Mouse (Mus musculus) T-cell, adult 2 months (primary cell): Measurements from ENCODE around the gene Polr2e.
A peak's percentile ranks its signal among the peaks of the same experiment; 100 is the strongest.

Experiments
- DNase-seq: peaks from one replicate; pipeline ENCODE4 v3.0.0; 2022; ENCODE audit warnings: low spot score

The Polr2e gene

DNA sequence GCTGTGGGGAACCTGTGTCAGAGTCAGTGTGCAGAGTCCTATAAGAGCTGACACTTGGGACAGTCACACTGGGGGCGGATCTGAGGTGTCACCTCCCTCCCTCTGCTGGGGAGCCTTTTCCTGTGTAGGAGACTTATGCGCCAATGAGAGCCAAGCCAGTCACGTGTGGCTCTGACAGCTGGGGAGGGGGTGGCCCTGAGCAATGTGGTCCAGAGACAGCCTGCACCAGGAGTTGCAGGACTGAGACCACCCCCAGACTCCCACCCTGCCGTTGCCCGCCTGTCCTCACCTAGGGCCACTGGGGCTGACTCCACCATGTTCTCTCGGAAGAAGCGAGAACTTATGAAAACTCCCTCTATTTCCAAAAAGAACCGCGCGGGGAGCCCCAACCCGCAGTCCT lies 23.1 kb downstream of the Polr2e start, which contains the start of gene Arhgap45:
Arhgap45 (plus strand) TSS at position 143 of the 400 bp plus-strand sequence.
- DNase-seq, result peak; percentile 92

DNA sequence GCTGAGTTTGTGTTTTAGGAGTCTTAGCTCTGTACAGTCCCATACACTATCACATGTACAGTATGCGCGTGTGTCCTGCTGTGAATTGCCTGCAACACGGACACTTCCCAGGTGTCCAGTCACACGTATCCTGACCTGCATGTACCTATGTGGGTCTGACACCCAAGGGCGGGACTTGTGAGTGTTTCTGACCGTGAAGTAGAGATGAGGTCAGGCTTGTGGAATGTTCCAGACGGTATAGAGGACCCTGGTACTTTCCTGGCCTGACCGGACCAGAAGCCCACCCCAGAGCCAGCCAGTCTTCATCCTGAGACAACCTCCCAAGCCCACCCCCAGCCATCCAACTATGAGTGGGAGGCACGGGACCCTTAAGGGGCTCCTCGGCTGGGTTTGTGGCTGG lies 24.0 kb downstream of the Polr2e start:
- DNase-seq, result no peak

DNA sequence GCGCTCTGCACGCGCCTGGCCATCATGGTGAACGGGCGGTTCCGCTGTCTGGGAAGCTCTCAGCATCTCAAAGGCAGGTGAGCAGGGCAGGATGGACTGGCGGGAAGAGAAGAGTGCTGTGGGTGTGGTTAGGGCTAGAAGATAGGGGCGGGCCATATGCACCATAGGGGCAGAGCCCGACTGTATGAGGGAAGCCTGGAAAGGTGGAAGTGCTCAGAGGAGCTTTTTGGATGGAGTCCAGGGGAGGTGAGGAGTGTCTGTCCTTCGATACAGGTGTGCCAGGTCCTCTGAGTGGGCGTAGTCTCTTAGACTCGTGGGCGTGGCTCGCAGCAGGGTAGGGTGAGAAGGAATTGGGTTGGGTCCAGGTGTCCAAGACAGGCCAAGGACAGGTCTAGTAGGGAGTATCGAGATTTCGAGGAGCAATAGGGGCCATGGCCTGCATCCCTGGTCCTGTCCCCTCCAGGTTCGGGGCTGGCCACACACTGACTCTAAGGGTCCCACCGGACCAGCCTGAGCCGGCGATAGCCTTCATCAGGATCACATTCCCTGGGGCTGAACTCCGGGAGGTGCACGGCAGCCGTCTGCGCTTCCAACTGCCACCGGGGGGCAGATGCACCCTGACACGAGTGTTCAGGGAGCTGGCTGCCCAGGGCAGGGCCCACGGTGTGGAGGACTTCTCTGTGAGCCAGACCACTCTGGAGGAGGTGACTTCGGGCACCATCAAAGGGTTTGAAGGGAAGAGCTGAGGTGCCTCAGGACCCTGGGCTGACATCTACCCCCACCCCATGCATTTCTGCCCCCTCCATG lies 24.9 kb downstream of the Polr2e start:
- DNase-seq, result no peak

DNA sequence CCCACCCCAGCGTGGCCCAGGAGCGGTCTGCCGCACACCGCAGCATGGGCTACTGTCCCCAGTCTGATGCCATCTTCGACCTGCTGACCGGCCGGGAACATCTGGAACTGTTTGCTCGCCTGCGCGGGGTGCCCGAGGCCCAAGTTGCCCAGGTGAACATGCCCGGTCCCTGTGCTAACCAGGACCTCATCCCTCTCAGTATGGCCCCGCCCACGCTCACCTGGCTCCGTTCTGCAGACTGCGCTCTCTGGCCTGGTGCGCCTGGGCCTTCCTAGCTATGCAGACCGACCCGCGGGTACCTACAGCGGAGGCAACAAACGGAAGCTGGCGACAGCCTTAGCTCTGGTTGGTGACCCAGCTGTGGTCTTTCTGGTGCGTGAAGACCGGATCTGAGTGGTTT lies 26.0 kb downstream of the Polr2e start:
- no peak for DNase-seq

DNA sequence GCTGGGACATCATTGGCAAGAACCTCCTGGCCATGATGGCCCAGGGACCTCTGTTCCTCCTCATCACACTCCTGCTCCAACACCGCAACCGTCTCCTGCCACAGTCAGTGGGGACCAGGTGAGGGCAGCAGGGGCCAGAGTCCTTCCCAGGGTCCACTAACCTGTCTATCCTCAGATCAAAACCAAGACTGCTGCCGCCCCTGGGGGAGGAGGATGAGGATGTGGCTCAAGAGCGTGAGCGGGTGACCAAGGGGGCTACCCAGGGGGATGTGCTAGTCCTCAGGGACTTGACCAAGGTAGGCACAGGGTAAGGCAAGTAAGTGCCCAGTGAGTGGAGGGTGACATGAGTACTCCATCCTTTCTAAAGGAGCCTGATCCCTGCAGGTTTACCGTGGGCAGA lies 27.9 kb downstream of the Polr2e start:
- DNase-seq, result no peak

DNA sequence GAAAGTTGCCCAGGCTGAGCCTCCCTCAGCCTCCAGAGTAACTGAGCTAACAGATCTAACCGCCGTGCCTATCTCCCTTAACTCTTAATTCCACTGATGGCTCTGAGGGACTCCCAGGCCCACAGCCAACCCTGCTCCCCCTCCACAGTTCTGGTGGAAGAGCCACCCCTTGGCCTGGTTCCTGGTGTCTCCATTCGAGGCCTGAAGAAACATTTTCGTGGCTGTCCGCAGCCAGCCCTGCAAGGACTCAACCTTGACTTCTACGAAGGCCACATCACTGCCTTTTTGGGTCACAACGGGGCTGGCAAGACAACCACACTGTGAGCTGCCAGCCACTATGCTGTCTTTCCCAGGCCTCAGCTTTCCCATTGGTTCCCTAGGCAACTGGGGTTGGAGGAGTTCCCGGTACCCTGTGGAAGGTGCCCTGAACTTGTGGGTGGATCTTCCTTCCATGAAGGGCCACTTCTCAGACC lies 35.3 kb downstream of the Polr2e start:
- no peak for DNase-seq

DNA sequence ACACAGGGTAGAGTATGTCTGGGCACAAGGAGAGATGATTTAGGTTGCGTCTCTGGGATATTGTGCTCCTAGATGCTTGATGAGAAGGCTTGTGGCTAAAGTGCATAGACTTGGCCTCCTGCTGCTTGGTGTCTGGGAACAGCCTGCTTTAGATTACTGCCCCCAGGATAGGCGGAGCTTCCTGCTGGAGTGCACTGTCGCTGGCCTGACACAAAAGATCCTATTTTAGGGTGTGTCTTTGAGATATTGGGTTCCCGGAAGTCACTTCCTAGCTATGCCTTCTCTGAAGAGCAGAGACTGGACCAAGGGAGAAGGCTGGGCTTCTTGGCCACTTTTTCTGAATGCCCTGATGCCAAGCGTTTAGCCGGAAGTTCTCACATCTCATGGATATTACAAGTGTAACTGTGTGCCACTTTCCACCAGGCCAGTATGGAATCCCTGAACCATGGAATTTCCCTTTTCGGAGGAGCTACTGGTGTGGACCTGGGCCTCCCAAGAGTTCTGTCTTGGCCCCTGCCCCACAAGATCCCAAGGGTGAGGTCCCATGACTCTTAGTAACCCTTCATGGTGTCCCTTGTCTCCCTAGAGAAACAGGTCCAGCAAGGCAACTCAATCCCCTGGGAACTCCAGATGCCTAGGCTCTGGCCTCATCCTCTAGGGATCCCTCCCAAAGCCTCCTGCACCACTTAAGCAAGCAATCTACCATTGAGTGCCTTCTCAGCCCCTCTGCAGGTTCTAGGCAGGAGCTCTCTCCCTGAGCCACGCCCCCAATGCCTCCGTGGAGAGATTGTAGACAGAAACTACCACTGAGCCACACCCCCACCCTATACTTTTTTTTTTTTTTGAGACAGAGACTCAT lies 36.0 kb downstream of the Polr2e start:
- DNase-seq, result no peak

DNA sequence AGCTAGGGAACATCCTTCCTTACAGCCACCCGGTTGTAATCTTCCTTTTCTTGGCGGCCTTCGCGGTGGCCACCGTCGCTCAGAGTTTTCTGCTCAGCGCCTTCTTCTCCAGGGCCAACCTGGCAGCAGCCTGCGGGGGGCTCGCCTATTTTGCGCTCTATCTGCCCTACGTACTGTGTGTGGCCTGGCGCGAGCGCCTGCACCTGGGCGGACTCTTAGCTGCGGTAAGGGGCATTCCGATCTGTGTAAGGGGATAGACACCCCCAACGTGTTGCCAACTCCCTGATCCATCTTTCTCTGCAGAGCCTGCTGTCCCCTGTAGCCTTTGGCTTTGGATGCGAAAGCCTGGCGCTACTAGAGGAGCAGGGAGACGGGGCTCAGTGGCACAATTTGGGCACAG lies 36.8 kb downstream of the Polr2e start:
- DNase-seq, result no peak

DNA sequence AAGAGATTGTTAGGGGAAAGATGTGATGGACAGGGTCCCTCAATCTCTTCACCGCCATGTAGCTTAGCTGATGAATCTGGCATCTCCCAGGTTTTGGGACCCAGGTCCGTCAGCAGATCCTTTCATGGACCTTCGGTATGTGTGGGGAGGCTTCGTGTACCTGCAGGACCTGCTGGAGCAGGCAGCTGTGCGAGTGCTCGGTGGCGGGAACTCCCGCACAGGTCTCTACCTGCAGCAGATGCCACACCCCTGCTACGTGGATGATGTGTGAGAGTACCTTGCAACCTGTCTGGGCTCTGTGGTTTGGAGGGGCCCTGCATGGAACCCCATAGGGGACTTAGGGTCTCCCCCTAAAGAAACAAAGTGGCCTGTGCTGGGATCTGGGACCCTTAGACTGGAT lies 37.6 kb downstream of the Polr2e start:
- no peak for DNase-seq

DNA sequence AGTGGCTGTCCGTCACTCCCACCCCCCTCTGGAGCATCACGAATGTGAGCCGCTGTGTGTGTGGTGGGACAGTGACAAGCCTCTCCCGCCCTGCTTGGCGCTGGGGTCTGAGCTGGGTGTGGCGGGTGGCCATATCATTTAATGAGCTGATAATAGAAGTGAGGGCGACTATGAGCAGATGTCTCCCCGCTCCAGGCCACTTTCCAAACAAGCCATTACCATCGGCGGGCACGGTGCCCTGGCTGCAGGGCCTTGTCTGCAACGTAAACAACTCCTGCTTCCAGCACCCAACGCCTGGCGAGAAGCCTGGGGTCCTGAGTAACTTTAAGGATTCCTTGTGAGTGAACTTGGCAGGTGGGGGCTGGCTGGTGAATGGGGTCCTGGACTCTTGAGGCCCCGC lies 41.8 kb downstream of the Polr2e start:
- DNase-seq, result no peak

DNA sequence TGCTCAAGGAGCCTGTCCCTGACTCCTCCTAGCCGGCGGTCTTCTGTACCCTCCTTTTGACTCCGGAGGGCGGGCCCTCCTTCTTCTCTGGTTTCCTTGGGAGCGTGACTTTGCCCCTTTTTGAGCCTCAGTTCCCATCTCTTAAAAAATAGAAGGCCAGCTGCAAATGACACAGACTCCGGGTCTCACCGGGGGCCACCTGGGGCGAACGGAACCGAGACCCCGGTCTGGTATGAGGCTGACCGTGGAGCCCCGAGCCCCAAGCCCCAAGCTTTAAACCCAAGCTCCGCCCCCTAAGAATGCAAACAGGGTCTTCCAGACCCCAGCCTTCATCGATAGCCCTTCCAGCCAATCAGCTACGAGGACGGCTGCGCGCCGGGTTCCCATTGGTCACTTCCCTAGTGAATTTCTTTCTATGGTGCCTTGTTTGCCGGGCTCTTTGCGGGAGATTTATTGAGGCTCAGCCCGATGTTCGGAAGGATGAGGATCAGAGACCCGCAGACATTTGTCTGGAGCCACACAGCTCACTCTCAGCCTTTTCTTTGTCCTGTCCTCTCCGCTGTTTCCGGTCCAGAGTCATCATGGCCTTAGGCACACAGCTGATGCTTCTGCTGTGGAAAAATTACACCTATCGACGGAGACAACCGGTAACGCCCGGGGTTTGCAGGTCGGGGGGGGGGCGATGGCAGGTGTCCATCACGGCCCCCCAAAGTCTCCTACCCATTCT lies 42.4 kb downstream of the Polr2e start:
- DNase-seq, result no peak

DNA sequence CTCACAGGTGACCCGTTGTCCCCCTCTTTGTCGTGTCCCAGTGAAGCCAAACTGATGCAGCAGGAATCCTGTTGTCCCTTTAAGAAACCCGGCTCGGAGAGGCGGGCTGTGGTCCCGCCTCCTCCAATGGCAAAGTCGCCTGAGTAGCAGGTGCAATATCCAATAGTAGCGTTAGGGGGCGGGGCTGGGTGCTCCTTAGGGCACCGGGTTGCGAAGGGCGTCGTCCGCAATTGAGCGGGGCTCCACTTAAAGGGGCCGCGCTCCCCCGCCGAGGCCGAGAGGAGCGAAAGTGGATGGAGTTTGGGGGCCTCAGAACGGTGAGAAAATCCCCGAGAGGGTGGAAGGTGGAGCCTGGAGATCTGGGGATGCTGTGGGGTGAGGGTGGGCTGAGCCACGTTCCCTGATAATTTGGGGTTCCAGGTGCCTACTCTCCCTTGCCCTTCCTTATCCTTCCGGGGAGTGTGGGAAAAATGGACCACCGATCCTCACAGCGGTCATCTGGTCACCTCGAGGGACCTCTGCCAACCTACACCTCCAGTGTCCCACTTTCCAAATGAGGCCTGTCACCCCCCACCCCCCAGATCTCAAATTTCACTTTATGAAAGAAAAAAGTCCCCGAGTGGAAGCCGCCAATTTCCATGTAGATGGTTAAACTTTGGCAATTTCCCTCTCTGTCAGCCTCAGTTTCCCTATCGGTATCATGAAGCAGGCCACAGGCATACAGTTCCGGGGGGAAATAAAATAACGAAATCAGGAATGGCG lies 43.1 kb downstream of the Polr2e start, which contains the start of gene Abca7:
Abca7 (plus strand) TSS at position 223 of the 762 bp plus-strand sequence.
- peak; percentile 93 for DNase-seq

DNA sequence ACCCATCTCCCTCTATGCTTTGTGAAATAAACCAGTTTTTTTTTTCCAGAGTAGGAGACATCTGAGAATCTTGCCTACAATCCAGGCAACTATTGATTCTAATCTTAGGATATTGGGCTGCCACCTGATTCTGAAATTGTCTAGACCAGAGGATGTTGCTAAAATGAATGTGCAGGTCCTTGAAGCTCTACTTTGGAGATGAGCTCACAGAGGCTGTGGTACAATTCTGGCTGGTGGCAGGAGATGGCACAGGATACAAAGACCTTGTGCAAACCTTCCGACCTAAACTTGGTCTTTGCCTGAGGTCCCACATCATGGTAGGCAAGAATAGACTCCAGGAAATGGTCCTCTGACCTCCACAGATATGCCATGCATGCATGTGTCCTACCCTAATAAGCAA lies 44.0 kb downstream of the Polr2e start:
- no peak for DNase-seq

DNA sequence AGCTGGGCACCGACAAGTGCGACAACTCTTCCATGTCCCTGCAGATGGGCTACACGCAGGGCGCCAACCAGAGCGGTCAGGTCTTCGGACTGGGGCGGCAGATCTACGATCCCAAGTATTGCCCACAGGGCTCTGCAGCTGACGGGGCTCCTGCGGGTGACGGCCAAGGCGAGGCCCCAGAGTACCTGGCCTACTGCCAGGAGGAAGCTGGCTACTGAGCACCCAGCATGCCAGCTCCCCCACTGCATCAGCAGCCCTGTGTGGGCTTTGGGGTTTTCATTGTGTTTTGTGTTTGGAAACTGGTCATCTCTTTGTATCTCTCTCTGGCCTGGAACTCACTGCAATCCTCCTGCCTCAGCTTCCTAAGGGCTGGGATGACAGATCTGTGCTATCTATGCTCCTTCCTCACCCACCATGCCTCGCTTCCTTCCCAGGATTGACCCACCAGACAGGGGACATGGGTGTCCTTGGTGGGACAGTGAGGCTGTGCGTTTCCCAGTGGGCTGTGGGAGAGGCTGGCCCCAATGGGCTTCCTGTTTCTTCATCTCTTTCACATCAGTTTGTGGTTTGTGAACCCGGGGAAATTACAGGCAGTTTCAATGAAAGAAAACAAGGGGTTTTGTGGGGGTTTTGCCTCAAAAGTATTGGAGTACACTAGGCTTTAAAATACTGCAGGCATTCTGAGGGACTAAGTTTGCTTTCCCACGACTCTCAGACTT lies 45.0 kb downstream of the Polr2e start:
- DNase-seq, result peak; percentile 53

DNA sequence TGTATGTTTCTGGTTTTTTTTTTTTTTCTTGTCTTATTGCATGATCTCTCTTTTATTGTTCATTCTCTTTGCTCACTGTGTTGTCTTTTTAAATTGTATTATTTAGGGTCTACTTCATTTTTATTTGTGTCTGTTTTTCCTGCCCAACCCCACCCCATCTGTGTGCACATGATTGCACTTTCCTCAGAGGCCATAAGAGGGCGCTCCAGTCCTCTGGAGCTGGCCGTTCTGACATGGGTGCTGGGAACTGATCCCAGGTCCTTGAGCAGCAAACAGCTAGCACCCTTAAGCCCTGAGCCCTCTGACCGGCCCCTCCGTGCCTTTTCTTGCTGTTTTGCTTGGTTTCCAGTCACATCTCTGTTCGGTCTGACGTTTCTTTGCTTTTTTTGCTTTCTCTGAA lies 48.0 kb downstream of the Polr2e start:
- DNase-seq, result no peak

DNA sequence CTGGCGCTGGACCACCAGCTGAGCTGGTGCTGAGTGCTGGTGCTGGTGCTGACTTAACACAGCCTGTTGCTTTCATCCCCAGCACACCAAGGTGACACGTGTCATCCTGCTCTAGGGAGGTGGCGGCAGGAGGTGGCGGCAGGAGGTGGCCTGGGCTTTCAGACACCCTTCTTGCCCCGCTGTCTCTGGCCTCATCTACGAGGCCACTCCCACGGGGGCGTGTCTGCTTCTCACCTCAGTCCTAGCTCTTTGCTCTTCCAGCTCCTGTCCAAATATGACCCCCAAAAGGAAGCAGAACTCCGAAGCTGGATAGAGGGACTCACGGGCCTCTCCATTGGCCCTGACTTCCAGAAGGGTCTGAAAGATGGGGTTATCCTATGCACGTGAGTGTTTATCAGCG lies 48.5 kb downstream of the Polr2e start:
- DNase-seq, result no peak

DNA sequence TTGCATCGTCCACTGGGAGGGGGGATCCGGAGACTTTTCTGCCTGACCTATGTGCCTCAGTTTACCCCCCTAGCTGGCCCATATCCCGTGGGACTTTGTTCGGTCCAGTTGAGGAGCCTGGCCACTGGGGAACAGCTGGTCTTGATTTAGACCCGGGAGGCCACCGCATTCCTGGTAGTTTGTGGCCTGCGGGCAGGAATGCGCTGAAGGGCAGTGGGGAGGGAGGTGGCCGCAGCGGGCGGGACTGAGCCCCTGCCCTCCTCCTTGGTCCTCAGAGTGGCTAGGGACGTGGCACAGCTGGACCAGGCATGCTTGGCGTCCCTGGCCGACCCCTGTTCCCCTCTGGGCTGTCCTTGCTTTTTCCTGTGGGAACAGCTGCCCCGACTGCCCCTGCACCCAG lies 49.7 kb downstream of the Polr2e start:
- DNase-seq, result no peak

DNA sequence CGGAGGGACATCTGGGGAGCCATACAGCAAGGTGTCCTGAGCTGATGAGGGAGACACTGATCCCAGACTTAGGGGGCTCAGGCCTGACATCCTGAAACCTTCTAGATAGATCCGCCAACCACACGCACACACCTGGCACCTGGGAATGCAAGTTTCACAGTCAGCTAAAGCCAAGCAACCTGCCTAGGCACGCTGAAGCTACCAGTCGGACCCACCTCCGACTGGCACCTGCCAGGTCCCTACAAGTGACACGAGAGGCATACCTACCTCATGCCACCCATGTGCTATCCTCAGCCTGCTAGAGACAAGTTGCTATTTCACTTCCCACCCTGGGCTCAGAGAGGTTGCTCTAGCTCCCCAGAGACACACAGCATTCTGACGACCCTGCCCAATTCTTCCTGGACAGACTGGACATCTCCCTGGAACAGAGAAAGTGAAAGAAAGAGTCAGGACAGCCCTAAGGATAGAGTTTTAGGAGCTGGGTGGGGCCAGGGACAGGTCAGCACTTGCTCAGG lies 50.3 kb downstream of the Polr2e start:
- no peak for DNase-seq

DNA sequence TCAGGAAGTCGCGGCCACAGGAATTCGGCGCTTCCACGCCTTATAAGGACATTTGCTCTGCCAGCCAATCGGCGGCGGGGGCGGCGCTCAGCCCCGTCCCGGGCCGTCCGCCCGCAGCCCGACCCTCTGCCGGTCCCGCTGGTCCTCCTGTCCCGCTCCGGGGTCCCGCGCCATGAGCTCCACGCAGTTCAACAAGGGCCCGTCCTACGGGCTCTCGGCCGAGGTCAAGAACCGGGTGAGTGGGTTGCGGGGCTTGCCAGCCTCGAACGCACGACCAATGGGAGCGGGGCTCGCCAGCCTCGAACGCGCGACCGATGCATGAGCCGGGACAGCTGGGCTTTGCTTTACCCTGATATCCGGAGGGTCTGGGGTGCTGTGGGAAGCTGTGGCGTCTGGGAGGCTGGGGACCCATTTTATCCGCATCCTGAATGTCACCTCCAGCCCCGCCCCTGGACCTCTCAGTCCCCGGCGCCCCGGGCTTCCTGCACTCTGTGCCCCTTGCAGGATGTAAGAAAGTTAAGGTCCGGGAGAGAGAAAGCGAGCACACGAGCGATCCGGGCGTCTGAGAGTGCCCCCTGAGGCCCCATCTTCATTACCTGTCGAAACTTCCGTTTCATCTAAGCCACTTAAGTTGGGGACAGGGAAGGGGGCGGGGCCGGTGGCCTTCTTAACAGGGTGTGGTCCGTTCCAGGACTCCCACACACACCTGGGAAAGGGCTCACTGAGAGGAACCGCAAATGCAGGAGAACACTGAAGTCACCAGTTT lies 50.9 kb downstream of the Polr2e start, which contains the start of gene Cnn2:
Cnn2 (plus strand) TSS at position 79 of the 766 bp plus-strand sequence.
- DNase-seq, result peak; percentile 65
